Mouse (Mus musculus) kidney, embryonic 15.5 days (tissue): Measurements from ENCODE around the gene Acsl5. TPM values are rescaled to one million over a fixed set of nuclear protein-coding genes. Genes with fewer than 3 reads are reported as not detected.

Source experiments
- ATAC-seq: fragments of 200-750 bp; cut with Nextera tagmentation; replicated peaks from 2 replicates; pipeline ENCODE4 v1.8.0; 2017; ENCODE audit warnings: moderate TSS enrichment; ENCODE audit not compliant: low FRiP score
- H3K27ac ChIP-seq: fragments of 300-500 bp; sonication (generic); 2 replicates; pipeline ENCODE4 v1.5.1; 2015; ENCODE audit warnings: mild to moderate bottlenecking, inconsistent platforms
- H3K27me3 ChIP-seq: fragments of 300-500 bp; sonication (generic); 2 replicates; pipeline ENCODE4 v1.6.1; 2015; ENCODE audit warnings: inconsistent platforms
- H3K36me3 ChIP-seq: fragments of 300-500 bp; sonication (generic); 2 replicates; pipeline ENCODE4 v1.6.1; 2015; ENCODE audit warnings: inconsistent platforms
- H3K4me1 ChIP-seq: fragments of 300-500 bp; sonication (generic); 2 replicates; pipeline ENCODE4 v1.6.1; 2015; ENCODE audit warnings: inconsistent platforms
- H3K4me2 ChIP-seq: fragments of 300-500 bp; sonication (generic); 2 replicates; pipeline ENCODE4 v1.6.1; 2015; ENCODE audit warnings: moderate library complexity, mild to moderate bottlenecking, inconsistent platforms
- H3K4me3 ChIP-seq: fragments of 300-500 bp; sonication (generic); replicated peaks from 2 replicates; pipeline ENCODE4 v1.5.1; 2015; ENCODE audit warnings: mild to moderate bottlenecking, inconsistent platforms
- H3K9ac ChIP-seq: fragments of 300-500 bp; sonication (generic); 2 replicates; pipeline ENCODE4 v1.6.1; 2015; ENCODE audit warnings: mild to moderate bottlenecking, inconsistent platforms
- H3K9me3 ChIP-seq: fragments of 300-500 bp; sonication (generic); replicated peaks from 2 replicates; pipeline ENCODE4 v1.6.1; 2016; ENCODE audit warnings: inconsistent platforms
- WGBS: fragments of 180-500 bp; shearing (Covaris S2); methylation state at CpG from one replicate; pipeline ENCODE4 v1.1.7; 2015; ENCODE audit warnings: mixed read lengths; 5-methylcytosine and 5-hydroxymethylcytosine counted together
- polyA plus RNA-seq: library from polyadenylated mRNA; unstranded; fragments of >200 nt; fragmentation: Nextera tagmentation; extraction: Ambion mirVana; gene quantifications from 2 replicates; pipeline ENCODE4 v1.2.1, GENCODE M21; 2015

Gene Acsl5
- polyA plus RNA-seq, 1 experiment from 2014 or later: 51.2 TPM

GRCm38 (mm10) chr19:55218741-55219221 lies 33.0 kb upstream of the Acsl5 start:
- no peaks in the 10 kb centered on the region for H3K9me3 ChIP-seq
- no peak overlapping the region for H3K27ac ChIP-seq
- H3K27me3 ChIP-seq: no peaks in the 10 kb centered on the region
- ATAC-seq: peak; percentile 50
- no peaks in the 10 kb centered on the region for H3K36me3 ChIP-seq
- H3K4me2 ChIP-seq: peak overlapping the region; percentile 61
- H3K4me3 ChIP-seq: peak overlapping the region; percentile 39
- no peak overlapping the region for H3K9ac ChIP-seq
- 32% methylated on average over 12 of the region's 12 CpGs for WGBS
- H3K4me1 ChIP-seq: peaks cover 32% of the 10 kb centered on the region

GRCm38 (mm10) chr19:55219359-55219758 lies 32.4 kb upstream of the Acsl5 start:
- H3K4me3 ChIP-seq: no peak overlapping the region
- no peak overlapping the region for H3K27ac ChIP-seq
- no peaks in the 10 kb centered on the region for H3K27me3 ChIP-seq
- no peaks in the 10 kb centered on the region for H3K36me3 ChIP-seq
- H3K9me3 ChIP-seq: no peaks in the 10 kb centered on the region
- 73% methylated on average over 8 of the region's 8 CpGs for WGBS
- ATAC-seq: no peak
- H3K4me1 ChIP-seq: peaks cover 29% of the 10 kb centered on the region
- no peak overlapping the region for H3K9ac ChIP-seq
- H3K4me2 ChIP-seq: no peak overlapping the region; the same call in 1 of the 2 replicates

- H3K36me3 ChIP-seq: no peaks in the 10 kb centered on the region
- WGBS: 85% methylated on average over 6 of the region's 6 CpGs
Measured at GRCm38 (mm10) chr19:55221208-55221607, 30.5 kb upstream of the Acsl5 start.

GRCm38 (mm10) chr19:55222268-55222667 lies 29.5 kb upstream of the Acsl5 start:
- Histone ChIP-seq H3K9me3 (no peaks in the 10 kb centered on the region), H3K9ac (no peak overlapping the region), H3K4me1 (peaks cover 26% of the 10 kb centered on the region), H3K4me3 (no peak overlapping the region), H3K36me3 (no peaks in the 10 kb centered on the region), H3K4me2 (no peak overlapping the region), H3K27ac (no peak overlapping the region), H3K27me3 (no peaks in the 10 kb centered on the region)
- no peak for ATAC-seq
- 81% methylated on average over 9 of the region's 9 CpGs for WGBS

More at GRCm38 (mm10) chr19:55221208-55221607, 30.5 kb upstream of the Acsl5 start:
- Histone ChIP-seq H3K9me3 (no peaks in the 10 kb centered on the region), H3K9ac (no peak overlapping the region), H3K27me3 (no peaks in the 10 kb centered on the region), H3K4me2 (no peak overlapping the region), H3K4me3 (no peak overlapping the region), H3K4me1 (peaks cover 29% of the 10 kb centered on the region), H3K27ac (no peak overlapping the region)
- ATAC-seq: no peak

GRCm38 (mm10) chr19:55226621-55227020 lies 25.1 kb upstream of the Acsl5 start:
- no peak overlapping the region for H3K4me2 ChIP-seq
- ATAC-seq: no peak
- 72% methylated on average over 5 of the region's 5 CpGs for WGBS

GRCm38 (mm10) chr19:55227135-55227534 lies 24.6 kb upstream of the Acsl5 start:
- no peak for ATAC-seq
- Histone ChIP-seq H3K4me2 (no peak overlapping the region), H3K27ac (no peak overlapping the region), H3K4me3 (no peak overlapping the region), H3K4me1 (peaks cover 7% of the 10 kb centered on the region; the same call in 1 of the 2 replicates), H3K27me3 (no peaks in the 10 kb centered on the region), H3K9me3 (no peaks in the 10 kb centered on the region), H3K9ac (no peak overlapping the region), H3K36me3 (no peaks in the 10 kb centered on the region)
- WGBS: 86% methylated on average over 7 of the region's 7 CpGs

More at GRCm38 (mm10) chr19:55226621-55227020, 25.1 kb upstream of the Acsl5 start:
- Histone ChIP-seq H3K4me1 (peaks cover 7% of the 10 kb centered on the region; the same call in 1 of the 2 replicates), H3K4me3 (no peak overlapping the region), H3K27me3 (no peaks in the 10 kb centered on the region), H3K36me3 (no peaks in the 10 kb centered on the region), H3K9ac (no peak overlapping the region), H3K9me3 (no peaks in the 10 kb centered on the region), H3K27ac (no peak overlapping the region)

GRCm38 (mm10) chr19:55231081-55231480 lies 20.7 kb upstream of the Acsl5 start:
- WGBS: 78% methylated on average over 10 of the region's 10 CpGs
- Histone ChIP-seq H3K36me3 (no peaks in the 10 kb centered on the region), H3K4me1 (peaks cover 3% of the 10 kb centered on the region; the same call in 1 of the 2 replicates), H3K4me3 (no peak overlapping the region), H3K4me2 (no peak overlapping the region), H3K9me3 (no peaks in the 10 kb centered on the region), H3K27ac (no peak overlapping the region), H3K9ac (no peak overlapping the region), H3K27me3 (no peaks in the 10 kb centered on the region)
- ATAC-seq: no peak

GRCm38 (mm10) chr19:55232136-55232535 lies 19.6 kb upstream of the Acsl5 start:
- Histone ChIP-seq H3K9ac (no peak overlapping the region), H3K36me3 (no peaks in the 10 kb centered on the region), H3K4me1 (peaks cover 3% of the 10 kb centered on the region; the same call in 1 of the 2 replicates), H3K4me2 (no peak overlapping the region), H3K27me3 (no peaks in the 10 kb centered on the region), H3K9me3 (no peaks in the 10 kb centered on the region), H3K4me3 (no peak overlapping the region), H3K27ac (no peak overlapping the region)
- ATAC-seq: no peak
- 36% methylated on average over 8 of the region's 8 CpGs for WGBS

- Histone ChIP-seq H3K4me1 (peaks cover 3% of the 10 kb centered on the region; the same call in 1 of the 2 replicates), H3K36me3 (no peaks in the 10 kb centered on the region), H3K9me3 (no peaks in the 10 kb centered on the region), H3K4me3 (no peak overlapping the region), H3K27me3 (no peaks in the 10 kb centered on the region), H3K9ac (no peak overlapping the region), H3K4me2 (no peak overlapping the region), H3K27ac (no peak overlapping the region)
- WGBS: 9% methylated on average over 2 of the region's 2 CpGs
- no peak for ATAC-seq
Measured at GRCm38 (mm10) chr19:55236026-55236425, 15.7 kb upstream of the Acsl5 start.

- Histone ChIP-seq H3K27ac (no peak overlapping the region), H3K4me2 (no peak overlapping the region), H3K9me3 (no peaks in the 10 kb centered on the region), H3K9ac (no peak overlapping the region), H3K36me3 (no peaks in the 10 kb centered on the region), H3K4me3 (no peak overlapping the region), H3K27me3 (no peaks in the 10 kb centered on the region), H3K4me1 (peaks cover 3% of the 10 kb centered on the region; the same call in 1 of the 2 replicates)
- ATAC-seq: no peak
- 80% methylated on average over 5 of the region's 5 CpGs for WGBS
Measured at GRCm38 (mm10) chr19:55236564-55236963, 15.2 kb upstream of the Acsl5 start.

GRCm38 (mm10) chr19:55239766-55240426 lies 11.8 kb upstream of the Acsl5 start:
- H3K9ac ChIP-seq: no peak overlapping the region
- no peak overlapping the region for H3K27ac ChIP-seq
- no peak overlapping the region for H3K4me2 ChIP-seq
- ATAC-seq: no peak
- H3K4me1 ChIP-seq: peaks cover 6% of the 10 kb centered on the region
- H3K9me3 ChIP-seq: no peaks in the 10 kb centered on the region
- 0 out of 2 replicates have a peak, but pooled peaks cover 4% of the 10 kb centered on the region for H3K27me3 ChIP-seq
- no peak overlapping the region for H3K4me3 ChIP-seq
- WGBS: 67% methylated on average over 6 of the region's 6 CpGs
- H3K36me3 ChIP-seq: no peaks in the 10 kb centered on the region

GRCm38 (mm10) chr19:55241186-55241645 lies 10.5 kb upstream of the Acsl5 start, which contains the start of gene Gucy2g:
Gucy2g (minus strand) TSS chr19:55241236.
- Histone ChIP-seq H3K9me3 (no peaks in the 10 kb centered on the region), H3K4me3 (no peak within 1 kb of the TSS), H3K4me1 (peaks cover 11% of the 10 kb centered on the region), H3K9ac (no peak within 1 kb of the TSS), H3K27ac (no peak within 1 kb of the TSS), H3K4me2 (no peak within 1 kb of the TSS), H3K36me3 (no peaks in the 10 kb centered on the region), H3K27me3 (0 out of 2 replicates have a peak, but pooled peaks cover 4% of the 10 kb centered on the region)
- no peak for ATAC-seq
- WGBS: 84% methylated on average over 6 of the region's 6 CpGs
